Mouse (Mus musculus): ENCODE measurements around the gene Reep3. TPM values are rescaled to one million over a fixed set of nuclear protein-coding genes. Genes with fewer than 3 reads are reported as not detected.

The Reep3 gene
- polyA plus RNA-seq, 1 experiment = 13.2 TPM

DNA sequence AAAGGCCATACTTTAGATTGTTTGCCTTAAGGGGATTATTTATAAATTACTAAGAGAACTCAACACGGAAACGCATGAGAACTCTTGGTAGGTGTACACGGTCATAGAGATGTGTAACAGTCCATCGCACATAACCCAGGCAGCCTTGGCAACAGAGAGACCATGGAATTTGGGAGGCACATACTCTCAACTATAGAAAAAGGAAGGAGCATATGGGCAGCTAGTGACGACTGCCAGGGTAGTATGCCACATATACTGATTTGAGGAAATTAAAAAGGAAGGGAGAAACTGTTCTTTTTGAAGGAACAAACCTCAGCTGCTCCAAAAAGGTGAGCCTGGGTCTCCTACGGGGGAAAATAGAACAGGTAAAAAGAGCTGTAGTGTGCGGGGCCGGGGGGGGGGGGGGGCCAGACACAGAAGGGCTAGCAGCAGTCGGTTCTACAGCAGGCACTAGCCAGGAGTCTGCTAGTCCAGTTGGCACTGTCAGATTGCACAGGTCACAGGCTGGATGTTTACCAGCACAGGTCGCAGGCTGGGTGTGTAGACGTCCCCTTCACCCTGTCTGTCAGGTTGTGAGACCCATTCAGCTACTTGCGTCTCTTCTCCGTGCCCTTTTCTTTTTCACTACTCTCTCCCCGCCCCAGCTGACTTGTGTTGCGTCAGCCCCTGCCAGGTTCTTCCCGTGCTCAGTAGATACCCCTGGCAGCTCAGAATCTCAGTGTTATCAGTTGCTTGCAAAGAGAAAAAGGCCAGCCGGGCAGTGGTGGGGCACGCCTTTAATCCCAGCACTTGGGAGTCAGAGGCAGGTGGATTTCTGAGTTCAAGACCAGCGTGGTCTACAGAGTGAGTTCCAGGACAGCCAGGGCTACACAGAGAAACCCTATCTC, 8.8 kb upstream of the Reep3 start:
- Histone ChIP-seq H3K27ac (ENCODE audit: control insufficient read depth, insufficient read depth, low read length) (no peak overlapping the region), H3K4me3 (ENCODE audit: control insufficient read depth, insufficient read depth, low read length) (no peak overlapping the region), H3K4me1 (replicated peaks; ENCODE audit: control insufficient read depth, insufficient read depth, low read length) (peaks cover 11% of the 10 kb centered on the region), H3K36me3 (ENCODE audit: control insufficient read depth, insufficient read depth, low read length) (no peaks in the 10 kb centered on the region), H3K27me3 (ENCODE audit: control insufficient read depth, insufficient read depth, low read length) (no peaks in the 10 kb centered on the region)
- no peak for DNase-seq
- no peak for TF ChIP-seq CTCF (IDR thresholded peaks at IDR 0.05; ENCODE audit: borderline replicate concordance, control insufficient read depth, extremely low read depth, insufficient read depth, low read length, poor library complexity)
- TF ChIP-seq POLR2A (IDR thresholded peaks at IDR 0.05; ENCODE audit: control insufficient read depth, extremely low read depth, insufficient read depth, low read length, poor library complexity) = no peak
- 78% methylated on average over 19 of the region's 19 CpGs for WGBS

DNA sequence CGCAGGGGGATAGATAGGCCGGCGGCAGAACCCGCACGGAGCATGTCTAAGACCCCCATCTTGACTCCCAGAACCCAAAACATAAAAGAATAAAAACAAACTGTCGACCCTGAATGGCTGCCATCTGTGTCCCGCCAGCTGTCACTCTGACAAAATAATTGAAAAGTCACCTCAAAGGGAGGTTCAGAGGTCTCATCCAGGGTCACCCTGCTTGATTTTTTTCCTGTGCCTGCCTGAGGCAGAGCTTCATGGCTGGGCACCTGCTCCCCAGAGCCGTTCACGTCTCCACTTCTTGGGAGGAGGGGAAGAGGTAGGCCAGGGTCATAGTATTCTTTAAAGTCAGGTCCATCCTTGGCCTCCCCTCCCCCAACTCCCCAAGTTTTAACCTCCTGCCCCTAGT, 7.8 kb upstream of the Reep3 start:
- H3K4me1 ChIP-seq (replicated peaks; ENCODE audit: control insufficient read depth, insufficient read depth, low read length) = peaks cover 11% of the 10 kb centered on the region
- no peak for TF ChIP-seq POLR2A (IDR thresholded peaks at IDR 0.05; ENCODE audit: control insufficient read depth, extremely low read depth, insufficient read depth, low read length, poor library complexity)
- no peak for TF ChIP-seq CTCF (IDR thresholded peaks at IDR 0.05; ENCODE audit: borderline replicate concordance, control insufficient read depth, extremely low read depth, insufficient read depth, low read length, poor library complexity)
- H3K36me3 ChIP-seq (ENCODE audit: control insufficient read depth, insufficient read depth, low read length) = no peaks in the 10 kb centered on the region
- H3K27ac ChIP-seq (ENCODE audit: control insufficient read depth, insufficient read depth, low read length) = no peak overlapping the region
- no peak for DNase-seq
- no peaks in the 10 kb centered on the region for H3K27me3 ChIP-seq (ENCODE audit: control insufficient read depth, insufficient read depth, low read length)
- WGBS = 63% methylated on average over 9 of the region's 9 CpGs
- no peak overlapping the region for H3K4me3 ChIP-seq (ENCODE audit: control insufficient read depth, insufficient read depth, low read length)

- no peak overlapping the region for H3K27ac ChIP-seq (ENCODE audit: control insufficient read depth, insufficient read depth, low read length)
- DNase-seq = no peak
- no peaks in the 10 kb centered on the region for H3K27me3 ChIP-seq (ENCODE audit: control insufficient read depth, insufficient read depth, low read length)
- peaks cover 12% of the 10 kb centered on the region for H3K4me1 ChIP-seq (replicated peaks; ENCODE audit: control insufficient read depth, insufficient read depth, low read length)
- no peak overlapping the region for H3K4me3 ChIP-seq (ENCODE audit: control insufficient read depth, insufficient read depth, low read length)
- no peaks in the 10 kb centered on the region for H3K36me3 ChIP-seq (ENCODE audit: control insufficient read depth, insufficient read depth, low read length)
- WGBS = 94% methylated on average over 9 of the region's 9 CpGs
- TF ChIP-seq CTCF (IDR thresholded peaks at IDR 0.05; ENCODE audit: borderline replicate concordance, control insufficient read depth, extremely low read depth, insufficient read depth, low read length, poor library complexity) (no peak), POLR2A (IDR thresholded peaks at IDR 0.05; ENCODE audit: control insufficient read depth, extremely low read depth, insufficient read depth, low read length, poor library complexity) (no peak)
Measured at GRCm38 (mm10) chr10:67100831-67101251, 4.1 kb upstream of the Reep3 start.

GRCm38 (mm10) chr10:67100011-67100661, 3.4 kb upstream of the Reep3 start:
- WGBS = 86% methylated on average over 7 of the region's 7 CpGs
- H3K4me3 ChIP-seq (ENCODE audit: control insufficient read depth, insufficient read depth, low read length) = no peak overlapping the region
- H3K4me1 ChIP-seq (replicated peaks; ENCODE audit: control insufficient read depth, insufficient read depth, low read length) = peaks cover 12% of the 10 kb centered on the region
- H3K36me3 ChIP-seq (ENCODE audit: control insufficient read depth, insufficient read depth, low read length) = no peaks in the 10 kb centered on the region
- H3K27me3 ChIP-seq (ENCODE audit: control insufficient read depth, insufficient read depth, low read length) = no peaks in the 10 kb centered on the region
- H3K27ac ChIP-seq (ENCODE audit: control insufficient read depth, insufficient read depth, low read length) = no peak overlapping the region
- TF ChIP-seq CTCF (IDR thresholded peaks at IDR 0.05; ENCODE audit: borderline replicate concordance, control insufficient read depth, extremely low read depth, insufficient read depth, low read length, poor library complexity) = no peak
- no peak for TF ChIP-seq POLR2A (IDR thresholded peaks at IDR 0.05; ENCODE audit: control insufficient read depth, extremely low read depth, insufficient read depth, low read length, poor library complexity)
- no peak for DNase-seq

DNA sequence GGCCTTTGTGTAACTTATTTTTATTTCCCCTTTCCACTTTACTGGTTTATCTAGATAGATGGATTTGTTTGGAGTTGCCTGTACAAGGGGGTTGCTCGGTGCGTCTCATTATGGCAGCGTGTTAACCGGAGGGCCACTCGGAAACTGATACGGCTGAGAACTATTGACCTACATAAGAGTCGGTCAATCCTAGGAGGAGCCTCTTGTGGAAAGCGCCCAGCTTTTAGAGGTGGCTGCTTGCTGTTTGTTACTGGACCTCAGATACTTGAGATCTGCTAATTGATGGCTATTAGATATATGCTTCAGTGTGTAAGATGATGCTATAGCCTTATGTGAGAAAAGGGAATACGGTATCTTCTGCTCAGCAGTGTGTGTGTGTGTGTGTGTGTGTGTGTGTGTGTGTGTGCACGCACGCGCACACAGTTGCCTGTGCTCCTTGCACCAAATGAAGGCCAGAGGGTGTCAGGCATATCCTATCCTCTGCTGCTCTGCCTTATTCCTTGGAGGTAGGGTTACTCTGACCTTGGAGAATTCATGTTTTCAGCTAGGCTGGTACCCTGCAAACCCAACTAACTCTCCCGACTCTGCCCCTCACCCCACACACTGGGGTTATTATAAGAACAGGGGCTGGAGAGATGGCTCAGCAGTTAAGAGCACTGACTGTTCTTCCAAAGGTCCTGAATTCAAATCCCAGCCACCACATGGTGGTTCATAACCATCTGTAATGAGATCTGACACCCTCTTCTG, 2.6 kb upstream of the Reep3 start:
- no peak for DNase-seq
- 95% methylated on average over 13 of the region's 13 CpGs for WGBS
- TF ChIP-seq CTCF (IDR thresholded peaks at IDR 0.05; ENCODE audit: borderline replicate concordance, control insufficient read depth, extremely low read depth, insufficient read depth, low read length, poor library complexity) = no peak
- no peak for TF ChIP-seq POLR2A (IDR thresholded peaks at IDR 0.05; ENCODE audit: control insufficient read depth, extremely low read depth, insufficient read depth, low read length, poor library complexity)
- H3K36me3 ChIP-seq (ENCODE audit: control insufficient read depth, insufficient read depth, low read length) = no peaks in the 10 kb centered on the region
- peaks cover 6% of the 10 kb centered on the region for H3K4me1 ChIP-seq (replicated peaks; ENCODE audit: control insufficient read depth, insufficient read depth, low read length)
- H3K27ac ChIP-seq (ENCODE audit: control insufficient read depth, insufficient read depth, low read length) = no peak overlapping the region
- no peaks in the 10 kb centered on the region for H3K27me3 ChIP-seq (ENCODE audit: control insufficient read depth, insufficient read depth, low read length)
- H3K4me3 ChIP-seq (ENCODE audit: control insufficient read depth, insufficient read depth, low read length) = no peak overlapping the region

DNA sequence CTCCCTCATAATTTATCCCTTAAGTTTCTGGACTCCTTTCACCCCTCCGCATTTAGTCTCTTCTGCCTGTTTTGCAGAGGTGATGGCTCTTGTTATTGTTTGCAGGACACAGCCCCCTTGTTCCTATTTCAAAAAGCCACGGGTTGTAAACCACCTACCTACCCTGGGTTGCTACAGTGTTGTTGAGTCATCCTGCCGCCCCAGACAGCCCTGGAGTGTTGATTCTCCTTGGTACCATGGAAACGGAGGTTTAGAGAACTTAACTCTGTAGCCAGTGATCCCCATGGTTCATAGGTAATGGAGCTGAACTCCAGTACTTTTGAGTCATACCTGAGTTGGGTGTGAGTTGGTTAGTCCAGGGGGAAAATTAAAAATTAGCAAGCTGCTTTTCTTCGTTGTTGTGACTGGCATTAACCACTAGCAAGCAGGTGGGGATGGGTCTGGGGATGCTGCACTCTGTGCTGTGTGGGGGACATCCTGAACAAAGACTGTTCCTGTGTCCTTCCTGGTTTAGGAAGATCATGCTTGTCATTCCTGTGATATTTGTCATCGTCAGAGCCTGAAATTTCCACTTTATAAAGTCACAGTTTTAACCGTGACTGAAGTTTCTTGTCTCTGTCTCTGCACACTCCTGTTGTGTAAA, 1.8 kb upstream of the Reep3 start:
- Histone ChIP-seq H3K4me1 (replicated peaks; ENCODE audit: control insufficient read depth, insufficient read depth, low read length) (peaks cover 4% of the 10 kb centered on the region; the same call in 1 of the 2 replicates), H3K27ac (ENCODE audit: control insufficient read depth, insufficient read depth, low read length) (no peak overlapping the region)
- TF ChIP-seq CTCF (IDR thresholded peaks at IDR 0.05; ENCODE audit: borderline replicate concordance, control insufficient read depth, extremely low read depth, insufficient read depth, low read length, poor library complexity) = no peak
- TF ChIP-seq POLR2A (IDR thresholded peaks at IDR 0.05; ENCODE audit: control insufficient read depth, extremely low read depth, insufficient read depth, low read length, poor library complexity) = no peak

More for the DNA sequence above, 1.8 kb upstream of the Reep3 start:
- Histone ChIP-seq H3K4me3 (ENCODE audit: control insufficient read depth, insufficient read depth, low read length) (no peak overlapping the region), H3K27me3 (ENCODE audit: control insufficient read depth, insufficient read depth, low read length) (no peaks in the 10 kb centered on the region), H3K36me3 (ENCODE audit: control insufficient read depth, insufficient read depth, low read length) (no peaks in the 10 kb centered on the region)
- no peak for DNase-seq
- 36% methylated on average over 7 of the region's 7 CpGs for WGBS
